Mouse (Mus musculus): ENCODE measurements around the gene D1Pas1.

DNA sequence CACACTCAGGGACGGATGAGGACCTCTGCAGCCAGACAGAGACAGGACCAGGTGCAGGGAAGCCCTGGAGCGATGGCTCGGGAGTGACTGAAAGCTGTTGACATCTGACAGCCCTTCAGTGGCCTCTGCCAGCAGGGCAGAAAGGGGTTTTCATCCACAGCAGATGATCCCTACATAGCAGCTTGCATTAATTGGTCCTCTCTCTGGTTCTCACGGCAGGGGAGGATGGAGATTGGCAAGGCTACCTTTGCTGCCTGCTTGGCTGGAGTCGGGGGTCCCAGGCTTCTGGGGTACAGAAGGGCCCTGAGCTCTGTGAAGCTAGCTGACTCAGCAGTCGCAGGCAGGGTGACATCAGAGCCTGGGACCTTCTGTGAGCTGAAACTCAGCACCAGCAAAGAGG is 24.3 kb downstream of the D1Pas1 start:
- TF ChIP-seq NRF1 (IDR thresholded peaks at IDR 0.05; ENCODE audit: insufficient read depth, low read depth, low read length, poor library complexity, severe bottlenecking) (no peak), ZNF384 (IDR thresholded peaks at IDR 0.05; ENCODE audit: low read depth, low read length) (no peak), ELF1 (IDR thresholded peaks at IDR 0.05; ENCODE audit: low read depth, low read length) (no peak), MYB (IDR thresholded peaks at IDR 0.05; ENCODE audit: low read depth, low read length) (no peak)

Data from MEL (cell line).